Mouse (Mus musculus) spleen, adult 2 months (tissue): ENCODE measurements around the gene Alg14. TPM values are rescaled to one million over a fixed set of nuclear protein-coding genes. Genes with fewer than 3 reads are reported as not detected.

Source experiments
- DNase-seq, 2 experiments: peaks; one replicate each; pipeline versions ENCODE4 v3.0.0 to v3.0.0-alpha.2; 2012 to 2021; ENCODE audit warnings: low spot score in 2 of 2, low read depth in 1 of 2
- H3K27ac ChIP-seq: fragments of 200-500 bp; 2 replicates; pipeline ENCODE4 v1.5.1; 2012; ENCODE audit warnings: low read length, inconsistent platforms; ENCODE audit not compliant: insufficient read depth
- H3K27me3 ChIP-seq: fragments of 200-500 bp; 2 replicates; pipeline ENCODE4 v1.6.1; 2012; ENCODE audit warnings: mild to moderate bottlenecking, moderate library complexity, low read length, inconsistent platforms; ENCODE audit not compliant: control insufficient read depth, insufficient read depth
- H3K36me3 ChIP-seq: fragments of 200-500 bp; 2 replicates; pipeline ENCODE4 v1.6.1; 2012; ENCODE audit warnings: mild to moderate bottlenecking, low read length, inconsistent platforms; ENCODE audit not compliant: control insufficient read depth, insufficient read depth
- H3K4me1 ChIP-seq: fragments of 200-500 bp; 2 replicates; pipeline ENCODE4 v1.6.1; 2011; ENCODE audit warnings: inconsistent platforms; ENCODE audit not compliant: control insufficient read depth, insufficient read depth, insufficient read length
- H3K4me3 ChIP-seq: fragments of 200-500 bp; 2 replicates; pipeline ENCODE4 v1.5.1; 2011; ENCODE audit warnings: mild to moderate bottlenecking, inconsistent platforms; ENCODE audit not compliant: insufficient read depth, insufficient read length; ENCODE audit errors: extremely low read depth
- CTCF ChIP-seq: fragments of 200-500 bp; IDR thresholded peaks from 2 replicates; pipeline ENCODE4 v1.5.1; 2011; ENCODE audit warnings: mild to moderate bottlenecking, inconsistent platforms; ENCODE audit not compliant: insufficient read depth, insufficient read length, insufficient replicate concordance; ENCODE audit errors: extremely low read depth
- POLR2A ChIP-seq: fragments of 200-500 bp; IDR thresholded peaks from 2 replicates; pipeline ENCODE4 v1.6.1; 2011; ENCODE audit warnings: low read depth, low read length, inconsistent platforms
- WGBS: fragments of 180-500 bp; shearing (Covaris S2); methylation state at CpG from one replicate; pipeline ENCODE4 v1.1.7; 2018; 5-methylcytosine and 5-hydroxymethylcytosine counted together
- polyA plus RNA-seq: library from polyadenylated mRNA; depleted of rRNA; stranded (reverse); fragments of >200 nt; gene quantifications from 2 replicates; pipeline ENCODE4 v1.2.3, GENCODE M21; 2012

The Alg14 gene
- polyA plus RNA-seq, 1 experiment: 4.3 TPM

DNA sequence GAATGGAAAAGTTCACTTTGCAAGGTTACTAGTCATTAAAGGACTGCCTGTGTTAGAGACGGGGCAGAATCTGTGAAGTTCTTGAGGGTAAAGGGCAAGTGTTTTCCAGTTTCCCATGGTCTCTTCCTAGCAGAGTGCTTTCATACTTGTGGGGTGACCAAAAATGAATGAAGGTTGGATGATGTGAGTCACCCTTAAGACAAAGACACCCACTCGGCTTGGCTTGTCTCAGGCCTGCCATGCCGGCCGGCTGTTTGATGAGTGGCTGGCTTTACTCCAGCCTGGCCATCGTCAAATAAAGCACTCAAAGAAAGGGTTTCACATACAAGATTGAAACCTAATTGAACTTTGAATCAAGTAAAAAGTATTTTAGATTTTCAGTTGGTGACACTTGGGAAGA is 35.8 kb downstream of the Alg14 start:
- no peak for DNase-seq
- Histone ChIP-seq H3K36me3 (no peaks in the 10 kb centered on the region), H3K4me3 (no peak overlapping the region), H3K27me3 (no peaks in the 10 kb centered on the region), H3K27ac (no peak overlapping the region), H3K4me1 (peaks cover 15% of the 10 kb centered on the region; the same call in 1 of the 2 replicates)
- WGBS: 86% methylated on average over 5 of the region's 5 CpGs
- no peak for TF ChIP-seq POLR2A
- no peak for TF ChIP-seq CTCF

DNA sequence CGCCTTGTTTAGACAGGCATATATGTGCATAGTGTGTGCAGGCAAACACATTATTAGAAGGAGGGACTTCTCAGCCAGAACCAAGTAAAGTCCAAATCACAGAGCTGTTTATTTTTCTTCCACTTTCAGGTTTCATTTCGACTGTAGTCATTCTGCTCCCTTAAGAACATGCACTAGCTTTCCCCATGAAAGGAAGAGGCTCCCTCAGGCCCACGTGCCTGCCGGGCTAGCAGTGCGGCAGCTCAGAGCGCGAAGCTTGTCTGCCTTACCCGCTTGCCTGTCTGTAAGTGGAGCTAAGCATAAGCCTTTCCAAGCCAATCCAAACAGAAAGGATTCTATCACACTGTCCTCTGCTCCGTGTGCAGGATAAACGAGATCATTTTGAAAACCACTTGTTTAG is 38.1 kb downstream of the Alg14 start:
- peaks cover 15% of the 10 kb centered on the region; the same call in 1 of the 2 replicates for H3K4me1 ChIP-seq
- H3K4me3 ChIP-seq: peak overlapping the region; percentile 1; the same call in 1 of the 2 replicates
- WGBS: 36% methylated on average over 10 of the region's 10 CpGs
- H3K36me3 ChIP-seq: no peaks in the 10 kb centered on the region
- peak in 1 of 2 experiments; percentile 39 for DNase-seq
- peak overlapping the region; percentile 88 for H3K27ac ChIP-seq
- H3K27me3 ChIP-seq: no peaks in the 10 kb centered on the region
- TF ChIP-seq POLR2A (no peak), CTCF (no peak)

DNA sequence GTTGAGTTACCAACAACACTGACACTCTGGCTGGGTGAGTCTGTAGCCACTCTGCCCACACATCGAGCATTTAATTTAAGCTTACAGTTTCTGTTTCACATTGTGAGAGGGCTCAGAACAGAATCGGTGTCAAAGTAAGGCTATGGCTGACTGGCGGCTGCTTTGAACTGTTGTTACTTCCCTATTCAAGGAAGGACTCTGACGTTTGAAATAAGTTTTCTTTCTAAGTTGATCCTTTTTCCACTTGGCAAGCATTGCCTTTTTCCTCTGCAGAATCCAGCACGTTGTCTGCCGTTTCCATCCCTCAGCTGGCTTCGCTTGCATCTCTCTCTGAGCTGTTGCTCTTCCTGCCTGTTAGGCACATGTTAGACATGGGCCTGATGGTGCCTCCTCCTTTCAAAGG is 38.7 kb downstream of the Alg14 start:
- WGBS: 9% methylated on average over 7 of the region's 7 CpGs
- Histone ChIP-seq H3K27ac (peak overlapping the region; percentile 88), H3K27me3 (no peaks in the 10 kb centered on the region), H3K36me3 (no peaks in the 10 kb centered on the region), H3K4me3 (peak overlapping the region; percentile 20; the same call in 1 of the 2 replicates), H3K4me1 (peaks cover 15% of the 10 kb centered on the region; the same call in 1 of the 2 replicates)
- TF ChIP-seq CTCF (no peak), POLR2A (no peak; the same call in 1 of the 2 replicates)
- DNase-seq: peak; percentile 56 to 67

DNA sequence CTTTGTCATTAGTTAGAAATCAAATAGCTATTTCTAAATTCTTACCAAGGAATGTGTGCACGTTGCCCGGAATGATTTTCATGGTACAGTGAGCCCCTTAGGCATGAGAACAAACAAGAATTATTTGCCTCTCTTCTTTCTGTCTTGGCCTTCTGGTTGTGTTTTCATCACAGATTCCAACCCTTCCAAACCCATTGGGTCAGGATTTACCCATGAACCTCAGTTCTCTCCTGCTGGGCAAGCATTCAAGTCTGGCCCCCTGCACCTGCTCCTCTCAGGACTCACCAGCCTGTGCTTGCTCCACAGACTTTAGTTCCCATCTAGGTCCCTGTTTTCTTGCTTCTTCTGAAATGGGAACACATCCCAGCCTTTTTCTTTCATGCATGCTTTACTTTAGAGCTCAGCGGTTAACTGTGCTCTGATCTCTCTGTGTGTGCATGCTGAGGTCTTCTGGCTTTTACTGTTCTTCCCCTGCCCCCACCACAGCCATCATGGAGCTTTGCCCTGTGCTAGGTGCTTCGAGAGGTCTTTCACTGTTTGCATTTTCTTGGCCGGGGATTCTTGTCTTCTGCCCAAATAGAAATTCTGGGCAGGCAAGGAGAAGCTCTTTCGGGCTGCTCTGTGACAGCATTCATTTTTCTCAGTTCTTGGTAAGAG is 44.8 kb downstream of the Alg14 start:
- Histone ChIP-seq H3K36me3 (no peaks in the 10 kb centered on the region), H3K4me3 (no peak overlapping the region), H3K27ac (no peak overlapping the region), H3K4me1 (peaks cover 7% of the 10 kb centered on the region; the same call in 1 of the 2 replicates), H3K27me3 (no peaks in the 10 kb centered on the region)
- WGBS: 90% methylated on average over 6 of the region's 6 CpGs
- TF ChIP-seq POLR2A: no peak
- no peak for TF ChIP-seq CTCF
- DNase-seq: no peak

DNA sequence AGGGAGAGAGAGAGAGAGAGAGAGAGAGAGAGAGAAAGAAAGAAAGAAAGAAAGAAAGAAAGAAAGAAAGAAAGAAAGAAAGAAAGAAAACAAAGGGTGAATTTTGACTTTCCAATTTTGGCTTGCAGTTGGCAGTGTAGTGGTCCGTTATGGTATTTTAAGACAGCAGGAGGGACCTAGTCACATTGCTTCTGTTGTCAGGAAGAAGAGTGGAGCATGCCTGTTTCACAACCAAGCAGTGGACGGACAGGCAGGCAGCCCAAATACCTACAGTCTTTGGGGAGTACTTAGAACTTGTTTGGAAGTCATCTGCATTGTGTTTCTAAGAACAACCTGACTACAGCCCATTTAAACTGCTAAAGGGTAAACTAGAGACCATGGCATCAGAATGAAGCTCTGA is 47.1 kb downstream of the Alg14 start:
- no peak for TF ChIP-seq POLR2A
- no peak for TF ChIP-seq CTCF
- H3K4me3 ChIP-seq: no peak overlapping the region
- H3K4me1 ChIP-seq: peaks cover 3% of the 10 kb centered on the region; the same call in 1 of the 2 replicates
- DNase-seq: no peak
- H3K27me3 ChIP-seq: no peaks in the 10 kb centered on the region
- H3K27ac ChIP-seq: no peak overlapping the region
- WGBS: 34% methylated on average over 2 of the region's 2 CpGs
- H3K36me3 ChIP-seq: no peaks in the 10 kb centered on the region

DNA sequence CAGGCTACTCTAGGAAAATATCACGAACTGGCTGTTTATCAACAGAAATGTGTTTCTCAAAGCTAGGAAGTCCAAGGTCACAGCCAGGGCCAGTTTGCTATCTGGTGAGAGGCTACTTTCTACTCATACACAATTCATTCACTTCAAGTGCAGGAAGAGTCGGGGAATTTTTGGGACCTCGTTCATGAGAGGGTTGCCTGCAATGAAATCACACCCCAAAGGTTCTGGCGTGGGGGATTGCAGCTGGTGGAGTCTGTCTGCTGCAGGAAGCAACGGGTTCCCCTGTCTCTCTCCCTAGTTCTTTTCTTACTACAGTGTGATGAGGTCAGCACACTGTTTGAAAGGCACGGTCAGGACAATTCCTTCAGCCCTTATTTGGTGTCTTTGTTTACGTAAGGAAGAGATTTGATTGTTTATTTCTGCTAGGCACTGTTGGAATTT is 48.8 kb downstream of the Alg14 start:
- TF ChIP-seq CTCF: no peak
- no peak for TF ChIP-seq POLR2A
- DNase-seq: no peak
- 31% methylated on average over 7 of the region's 7 CpGs for WGBS
- Histone ChIP-seq H3K27me3 (no peaks in the 10 kb centered on the region), H3K4me1 (peaks cover 15% of the 10 kb centered on the region), H3K36me3 (no peaks in the 10 kb centered on the region), H3K4me3 (no peak overlapping the region), H3K27ac (no peak overlapping the region)

DNA sequence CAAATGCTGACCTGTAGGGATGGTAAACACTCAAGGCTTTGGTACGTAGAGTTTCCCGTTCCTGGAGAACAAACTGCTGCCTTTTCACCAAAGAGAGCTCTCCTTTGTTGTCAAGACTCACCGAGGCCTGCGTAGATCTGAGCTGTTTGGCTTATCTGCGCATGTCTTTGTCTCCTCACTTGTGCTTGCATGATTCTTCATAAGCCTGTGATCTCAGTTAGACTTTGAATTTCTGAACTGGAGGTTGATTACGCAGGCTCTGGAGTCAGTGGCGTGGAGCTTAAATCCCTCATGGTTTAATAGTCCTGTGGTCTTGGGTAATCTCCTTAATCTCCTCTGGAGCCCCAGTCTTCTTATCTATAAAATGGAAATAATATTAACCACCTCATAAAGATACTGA is 51.7 kb downstream of the Alg14 start:
- Histone ChIP-seq H3K36me3 (no peaks in the 10 kb centered on the region), H3K4me3 (no peak overlapping the region), H3K27ac (no peak overlapping the region), H3K4me1 (peaks cover 19% of the 10 kb centered on the region), H3K27me3 (no peaks in the 10 kb centered on the region)
- 76% methylated on average over 7 of the region's 7 CpGs for WGBS
- TF ChIP-seq CTCF: no peak
- TF ChIP-seq POLR2A: no peak
- no peak for DNase-seq
